Mouse (Mus musculus) heart, adult 2 months (tissue): ENCODE results near the gene Arrb1.

Experiments
- CTCF ChIP-seq: fragments of 200-600 bp; IDR thresholded peaks from 2 replicates; pipeline ENCODE4 v1.8.1; 2022; ENCODE audit warnings: antibody characterized with exemption, mild to moderate bottlenecking, moderate library complexity
- EP300 ChIP-seq: fragments of 200-500 bp; IDR thresholded peaks from 2 replicates; pipeline ENCODE4 v1.6.1; 2011; ENCODE audit warnings: low read depth, low read length, control low read depth; ENCODE audit not compliant: insufficient read depth
- POLR2A ChIP-seq: fragments of 200-500 bp; IDR thresholded peaks from 2 replicates; pipeline ENCODE4 v1.6.1; 2011; ENCODE audit warnings: mild to moderate bottlenecking, low read depth, low read length, control low read depth; ENCODE audit not compliant: insufficient read depth

GRCm38 (mm10) chr7:99648623-99649022 lies 113.4 kb downstream of the Arrb1 start:
- TF ChIP-seq CTCF (no peak), EP300 (no peak), POLR2A (no peak)
